Mouse (Mus musculus): ENCODE measurements around the gene Ints13.
"Not testable (repeated sequence)": the region's sequence is repeated elsewhere in the genome, so short reads cannot be mapped to it uniquely, and the experiment has no call there.

Ints13 gene

GRCm38 (mm10) chr6:146577310-146578109, at the start of gene Ints13:
Gene Ints13, minus strand, starts transcription at chr6:146577835.
- in situ Hi-C loops (cut with MboI, MseI) = loop anchor here (5.0 kb wide), 1 partner anchor 40 kb away; no protein-coding TSS in a partner anchor

- in situ Hi-C loops (cut with MboI, MseI) = loop anchor here (5.0 kb wide), 1 partner anchor 39 kb away; the partner anchor contains the start of genes Fgfr1op2 and Ints13
Observed at GRCm38 (mm10) chr6:146616670-146617069, 39.0 kb upstream of the Ints13 start.

- in situ Hi-C loops (cut with MboI, MseI) = loop anchor here (5.0 kb wide), 1 partner anchor 39 kb away; the partner anchor contains the start of genes Fgfr1op2 and Ints13
Observed at GRCm38 (mm10) chr6:146615891-146616290, 38.3 kb upstream of the Ints13 start.

- in situ Hi-C loops (cut with MboI, MseI) = no loop called here
Observed at GRCm38 (mm10) chr6:146614541-146614940, 36.9 kb upstream of the Ints13 start.

GRCm38 (mm10) chr6:146613907-146614306, 36.3 kb upstream of the Ints13 start:
- in situ Hi-C loops (cut with MboI, MseI) = no loop called here

GRCm38 (mm10) chr6:146612736-146613135, 35.1 kb upstream of the Ints13 start:
- in situ Hi-C loops (cut with MboI, MseI) = no loop called here

- in situ Hi-C loops (cut with MboI, MseI) = no loop called here
Observed at GRCm38 (mm10) chr6:146611897-146612296, 34.3 kb upstream of the Ints13 start.

- in situ Hi-C loops (cut with MboI, MseI) = no loop called here
Observed at GRCm38 (mm10) chr6:146611385-146611784, 33.8 kb upstream of the Ints13 start.

- in situ Hi-C loops (cut with MboI, MseI) = no loop called here
Observed at GRCm38 (mm10) chr6:146603651-146604050, 26.0 kb upstream of the Ints13 start.

- in situ Hi-C loops (cut with MboI, MseI) = no loop called here
Observed at GRCm38 (mm10) chr6:146602601-146603000, 25.0 kb upstream of the Ints13 start.

GRCm38 (mm10) chr6:146585134-146585533, 7.5 kb upstream of the Ints13 start:
- in situ Hi-C loops (cut with MboI, MseI) = no loop called here

GRCm38 (mm10) chr6:146583366-146584046, 5.9 kb upstream of the Ints13 start:
- in situ Hi-C loops (cut with MboI, MseI) = no loop called here

GRCm38 (mm10) chr6:146580381-146580926, 2.8 kb upstream of the Ints13 start:
- in situ Hi-C loops (cut with MboI, MseI) = no loop called here

GRCm38 (mm10) chr6:146578586-146578985, 951 bp upstream of the Ints13 start:
- in situ Hi-C loops (cut with MboI, MseI) = loop anchor here (5.0 kb wide), 1 partner anchor 39 kb away; no protein-coding TSS in a partner anchor

GRCm38 (mm10) chr6:146578111-146578531, 486 bp upstream of the Ints13 start:
- in situ Hi-C loops (cut with MboI, MseI) = loop anchor here (5.0 kb wide), 1 partner anchor 39 kb away; no protein-coding TSS in a partner anchor

GRCm38 (mm10) chr6:146576903-146577302, 732 bp downstream of the Ints13 start, which contains the start of gene Fgfr1op2:
Gene Fgfr1op2, plus strand, starts transcription at chr6:146577203.
- in situ Hi-C loops (cut with MboI, MseI) = loop anchor here (5.0 kb wide), 1 partner anchor 40 kb away; no protein-coding TSS in a partner anchor

GRCm38 (mm10) chr6:146572073-146572472, 5.6 kb downstream of the Ints13 start:
- in situ Hi-C loops (cut with MboI, MseI) = no loop called here

- in situ Hi-C loops (cut with MboI, MseI) = not testable (repeated sequence)
Observed at GRCm38 (mm10) chr6:146562461-146562860, 15.2 kb downstream of the Ints13 start.

- in situ Hi-C loops (cut with MboI, MseI) = no loop called here
Observed at GRCm38 (mm10) chr6:146551326-146551725, 26.3 kb downstream of the Ints13 start.

GRCm38 (mm10) chr6:146550421-146550820, 27.2 kb downstream of the Ints13 start:
- in situ Hi-C loops (cut with MboI, MseI) = no loop called here

- in situ Hi-C loops (cut with MboI, MseI) = no loop called here
Observed at GRCm38 (mm10) chr6:146545289-146545865, 32.3 kb downstream of the Ints13 start.

GRCm38 (mm10) chr6:146544622-146545021, 33.0 kb downstream of the Ints13 start:
- in situ Hi-C loops (cut with MboI, MseI) = no loop called here
